Mouse (Mus musculus) left cerebral cortex, postnatal 36 days (tissue): Measurements from ENCODE around the gene Carns1. TPM values are rescaled to one million over a fixed set of nuclear protein-coding genes. Genes with fewer than 3 reads are reported as not detected.
"Not testable (repeated sequence)": the region's sequence is repeated elsewhere in the genome, so short reads cannot be mapped to it uniquely, and the experiment has no call there.

ENCODE experiments used
- DNase-seq, 2 experiments: peaks; one replicate each; pipeline ENCODE4 v3.0.0; 2021 to 2022; ENCODE audit warnings: low spot score in 2 of 2, mixed read lengths in 1 of 2
- intact Hi-C: fragments of 180-260 bp; cut with DNase I; formaldehyde crosslinking; loops from one replicate; pipeline ENCODE4 v1.15.1; 2025
- total RNA-seq, 2 experiments: library from RNA; stranded (reverse); gene quantifications; 2 replicates each; pipeline ENCODE4 v1.2.3; 2021

The Carns1 gene
- total RNA-seq, 2 experiments from 2014 or later, result 5.5 to 7.8 TPM

DNA sequence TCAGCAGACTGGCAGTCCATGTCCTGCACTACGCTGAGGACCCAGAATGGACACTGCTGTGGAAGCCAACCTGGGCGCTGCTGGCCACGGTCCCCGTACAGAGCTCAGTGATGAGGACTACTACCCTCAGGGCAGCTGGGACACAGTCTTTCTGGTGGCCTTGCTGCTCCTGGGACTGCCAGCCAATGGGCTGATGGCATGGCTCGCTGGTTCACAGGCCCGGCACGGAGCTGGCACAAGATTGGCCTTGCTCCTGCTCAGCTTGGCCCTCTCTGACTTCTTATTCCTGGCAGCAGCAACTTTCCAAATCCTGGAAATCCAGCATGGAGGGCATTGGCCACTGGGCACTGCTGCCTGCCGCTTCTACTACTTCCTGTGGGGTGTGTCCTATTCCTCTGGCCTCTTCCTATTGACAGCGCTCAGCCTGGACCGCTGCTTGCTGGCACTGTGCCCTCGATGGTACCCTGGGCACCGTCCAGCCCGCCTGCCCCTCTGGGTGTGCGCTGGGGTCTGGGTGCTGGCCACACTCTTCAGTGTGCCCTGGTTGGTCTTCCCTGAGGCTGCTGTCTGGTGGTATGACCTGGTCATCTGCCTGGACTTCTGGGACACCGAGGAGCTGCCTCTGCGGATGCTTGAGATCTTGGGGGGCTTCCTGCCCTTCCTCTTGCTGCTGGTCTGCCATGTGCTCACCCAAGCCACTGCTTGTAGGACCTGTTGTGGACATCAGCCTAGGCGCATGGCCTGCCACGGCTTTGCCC lies 32.7 kb downstream of the Carns1 start:
- intact Hi-C loops, result no loop called here
- no peak for DNase-seq

DNA sequence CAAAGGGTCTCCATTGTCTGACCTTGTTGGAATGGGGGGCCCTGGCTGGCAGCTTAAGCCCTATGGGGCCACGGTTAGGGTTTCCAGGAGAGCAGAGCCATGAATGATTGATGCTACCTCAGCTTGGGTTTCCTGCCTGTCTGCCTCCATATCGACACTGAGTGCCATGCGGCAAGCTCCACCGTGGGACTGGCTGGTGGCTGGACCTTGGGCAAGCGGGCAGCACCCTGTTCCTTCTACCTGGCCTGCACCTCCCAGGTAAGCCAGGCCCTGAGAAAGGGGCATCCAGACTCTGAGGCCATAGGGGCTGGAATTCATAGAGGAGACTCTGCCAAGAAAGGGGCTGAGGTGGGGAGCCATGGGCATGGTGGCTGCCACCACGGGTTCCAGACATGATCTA lies 35.1 kb downstream of the Carns1 start:
- no peak for DNase-seq
- intact Hi-C loops, result no loop called here

DNA sequence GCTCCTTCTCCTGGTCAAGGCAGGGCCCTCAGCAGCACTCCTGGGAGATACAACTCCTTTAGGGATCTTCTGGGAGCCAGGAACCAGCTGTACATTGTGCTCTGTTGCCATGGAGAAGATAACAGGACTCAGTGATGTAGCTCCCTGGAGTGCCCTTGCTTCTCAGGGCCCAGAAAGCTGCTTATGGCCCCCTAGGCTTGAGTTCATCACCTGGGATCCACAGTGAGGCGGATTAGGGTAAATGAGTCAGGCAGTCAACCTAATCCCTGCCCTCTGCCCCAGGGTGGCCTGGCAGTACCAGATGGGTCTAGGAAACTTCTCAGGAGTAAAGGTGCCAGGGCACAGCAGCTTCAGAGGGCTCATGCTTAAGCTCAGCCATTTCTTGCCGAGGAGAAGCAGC lies 35.8 kb downstream of the Carns1 start, which contains the start of gene Gpr152:
Gpr152 (plus strand) TSS at position 342 of the 400 bp plus-strand sequence.
- no peak for DNase-seq
- intact Hi-C loops, result no loop called here

DNA sequence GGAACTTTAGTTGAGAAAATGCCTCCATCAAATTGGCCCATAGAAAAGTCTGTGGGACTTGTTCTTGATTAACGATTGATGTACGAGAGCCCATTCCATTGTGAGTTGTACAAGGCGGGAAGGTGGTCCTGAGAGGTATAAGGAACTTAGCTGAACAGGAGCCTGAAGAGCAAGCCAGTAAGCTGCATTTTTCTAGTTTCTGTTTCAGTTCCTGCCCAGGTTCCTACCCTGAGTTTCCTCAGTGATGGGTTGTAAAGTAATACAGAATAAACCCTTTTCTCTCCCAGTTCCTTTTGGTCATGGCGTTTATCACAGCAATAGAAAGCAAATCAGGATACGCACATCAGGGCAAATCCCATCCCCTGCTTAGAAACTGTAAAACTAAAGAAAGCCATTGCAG lies 37.4 kb downstream of the Carns1 start:
- intact Hi-C loops, result no loop called here
- DNase-seq, result no peak

DNA sequence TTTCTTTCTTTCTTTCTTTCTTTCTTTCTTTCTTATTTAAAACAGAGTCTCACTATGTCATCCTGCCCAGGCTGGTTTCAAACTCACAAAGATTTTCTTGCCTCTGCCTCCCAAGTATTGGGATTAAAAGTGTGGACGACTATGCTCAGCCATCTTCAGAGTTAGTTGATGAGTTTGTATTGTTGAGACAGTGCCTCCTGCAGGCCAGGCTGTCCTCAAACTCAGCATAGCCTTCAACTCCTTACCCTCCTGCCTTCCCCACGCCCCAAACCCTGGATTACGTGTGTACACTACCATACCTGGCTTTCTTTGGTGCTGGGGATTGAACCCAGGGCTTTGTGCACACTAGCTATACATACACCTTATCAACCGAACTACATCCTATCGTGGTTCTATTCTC lies 38.8 kb downstream of the Carns1 start:
- intact Hi-C loops, result no loop called here
- no peak for DNase-seq

DNA sequence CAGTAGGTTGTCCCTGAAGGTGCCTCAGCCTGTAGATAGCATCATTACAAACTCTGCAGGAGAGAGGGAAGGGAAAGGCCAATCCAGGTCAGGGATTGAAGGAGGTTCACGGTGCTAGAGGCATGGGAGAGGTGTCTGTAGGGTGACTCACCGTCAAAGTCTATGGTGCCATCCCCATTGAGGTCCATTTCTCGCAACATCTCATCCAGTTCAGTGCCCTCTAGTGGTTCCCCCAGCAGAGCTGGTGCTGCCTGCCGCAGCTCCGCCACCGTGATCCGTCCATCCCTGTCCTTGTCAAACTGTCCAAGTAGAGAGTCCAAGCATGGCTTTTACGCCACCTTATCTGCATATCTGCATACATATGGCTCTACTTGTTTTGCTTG lies 39.3 kb downstream of the Carns1 start:
- DNase-seq, intact Hi-C loops: not testable (repeated sequence)

DNA sequence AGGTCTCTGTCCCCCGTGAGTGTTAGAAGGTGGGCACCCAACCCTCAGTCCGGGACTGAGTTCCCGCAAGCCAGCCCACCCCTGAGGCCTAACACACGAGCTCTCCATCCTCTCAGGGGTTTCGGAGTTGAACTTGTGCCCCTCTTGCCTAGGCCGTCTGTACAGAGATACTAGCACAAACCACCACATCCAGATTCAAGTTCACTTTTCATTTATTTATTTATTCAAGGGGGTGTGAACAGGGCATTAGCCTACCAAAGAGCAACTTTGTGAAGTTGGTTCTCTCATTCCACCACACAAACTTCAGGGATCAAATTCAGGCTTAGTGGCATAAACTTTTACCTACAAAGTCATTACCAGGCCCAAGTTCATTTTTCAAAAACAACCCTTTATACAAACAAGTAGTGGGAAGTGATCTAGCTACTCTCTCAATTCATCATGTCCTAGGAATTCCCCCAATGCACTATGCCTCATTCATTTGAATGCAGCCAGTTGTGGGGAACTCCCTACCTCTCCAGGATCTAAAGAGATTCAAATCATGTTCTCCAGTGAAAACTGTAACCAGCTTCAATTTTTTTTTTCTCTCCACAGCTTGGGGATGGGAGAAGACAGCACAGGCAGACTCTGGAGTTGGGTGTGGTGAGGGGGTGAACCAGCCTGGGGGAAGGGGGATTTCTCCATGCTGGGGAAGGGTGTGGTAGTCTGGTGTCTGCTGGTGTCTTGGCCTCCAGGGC lies 39.9 kb downstream of the Carns1 start:
- DNase-seq, intact Hi-C loops: not testable (repeated sequence)

DNA sequence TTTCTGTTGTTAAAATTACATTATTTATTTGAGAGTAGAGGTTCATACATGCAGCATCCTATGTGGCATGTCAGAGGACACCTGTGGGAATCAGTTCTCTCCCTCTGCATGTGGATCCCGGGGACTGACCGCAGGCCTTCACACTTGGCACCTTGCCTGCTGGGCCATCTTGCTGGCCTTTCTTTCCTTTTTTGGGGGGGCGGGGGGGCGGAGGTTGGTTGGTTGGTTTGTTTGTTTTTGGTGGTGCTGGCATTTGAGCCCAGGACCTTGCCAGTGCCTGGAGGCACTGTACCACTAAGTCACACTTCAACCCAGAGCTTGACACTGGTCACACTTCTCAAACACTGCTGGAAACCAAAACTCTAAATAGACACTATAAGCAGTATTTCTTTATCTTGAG lies 40.9 kb downstream of the Carns1 start:
- DNase-seq, result no peak
- intact Hi-C loops, result no loop called here

DNA sequence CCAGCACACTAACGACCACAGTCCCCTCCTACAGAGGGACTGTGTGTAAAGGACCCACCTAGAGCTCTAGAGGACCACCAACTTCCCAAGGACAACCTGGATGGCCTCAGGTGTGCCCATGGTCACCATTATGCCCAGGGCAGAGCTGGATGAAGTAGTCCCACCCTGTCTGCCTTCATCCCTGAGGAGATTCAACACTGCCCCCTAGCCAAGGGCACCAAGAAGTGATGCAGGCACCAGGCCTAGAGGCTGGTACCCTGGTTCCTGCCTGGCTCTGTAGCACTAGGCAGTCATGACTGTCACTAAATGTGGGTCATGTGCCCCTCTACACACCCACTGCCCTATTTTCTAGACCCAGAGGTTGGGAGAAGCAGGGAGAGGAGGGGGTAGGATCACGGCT lies 43.5 kb downstream of the Carns1 start:
- DNase-seq, result no peak
- intact Hi-C loops, result no loop called here

DNA sequence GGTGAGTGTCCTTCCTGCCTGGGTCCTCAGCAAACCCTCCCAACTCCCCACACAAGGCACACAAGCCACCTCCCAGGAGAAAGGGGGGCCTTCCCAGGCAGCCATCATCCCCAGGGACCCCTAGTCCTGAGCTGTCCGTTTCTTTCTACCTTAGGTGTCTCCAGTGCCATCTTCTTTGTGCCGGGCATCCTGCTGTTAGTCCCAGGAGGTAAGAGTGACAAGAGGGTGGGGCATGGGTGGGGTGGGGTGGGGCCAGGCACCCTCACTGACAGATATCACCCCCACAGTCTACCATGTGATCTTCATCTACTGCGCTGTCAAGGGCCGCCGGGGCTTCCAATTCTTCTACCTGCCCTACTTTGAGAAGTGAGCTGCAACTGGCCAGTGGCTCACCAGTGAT lies 44.2 kb downstream of the Carns1 start:
- intact Hi-C loops, result no loop called here

DNA sequence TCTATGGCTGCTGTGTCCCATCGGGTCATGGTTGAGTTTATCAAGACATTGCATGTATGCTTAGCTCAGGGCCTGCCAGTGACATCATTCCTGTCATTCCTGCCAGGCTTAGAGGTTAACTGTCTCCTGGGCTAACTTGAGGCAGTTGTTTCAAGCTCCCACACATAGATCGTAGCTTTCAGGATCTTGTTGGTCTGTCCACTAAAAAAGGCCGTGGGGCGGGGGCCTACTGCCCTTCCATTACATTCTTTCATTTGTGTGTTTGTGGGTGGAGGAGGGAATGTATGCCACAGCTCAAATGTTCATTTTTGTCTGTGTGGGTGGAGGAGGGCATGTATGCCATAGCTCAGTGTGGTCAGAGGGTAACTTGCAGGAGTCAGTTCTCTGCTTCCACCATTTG lies 45.2 kb downstream of the Carns1 start:
- DNase-seq, result no peak
- intact Hi-C loops, result no loop called here

More for the DNA sequence above, 44.2 kb downstream of the Carns1 start:
- no peak for DNase-seq

DNA sequence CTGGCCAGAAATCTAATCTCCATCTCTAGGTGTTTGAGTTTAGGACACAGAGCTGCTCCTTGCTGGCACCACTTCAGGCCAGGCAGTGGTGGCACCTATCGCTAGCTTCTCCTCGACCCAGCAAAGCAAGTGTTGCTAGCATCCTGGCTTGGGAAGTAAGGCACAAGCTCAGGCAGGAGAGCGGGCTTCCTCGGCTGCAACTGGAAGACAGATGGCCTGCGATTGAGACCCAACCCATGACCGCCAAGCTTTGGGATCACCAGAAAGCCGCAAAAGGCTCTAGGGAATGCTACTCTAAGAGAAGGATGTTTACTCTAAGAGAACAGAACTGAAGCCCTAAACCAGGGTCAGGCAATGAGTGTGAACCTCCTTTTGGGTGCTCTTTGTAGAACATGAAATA lies 45.8 kb downstream of the Carns1 start:
- intact Hi-C loops, result loop anchor here (5.0 kb wide), 2 partner anchors 63 to 103 kb away; partner anchors contain the start of genes Pold4, Ppp1ca and Tbc1d10c
- no peak for DNase-seq

DNA sequence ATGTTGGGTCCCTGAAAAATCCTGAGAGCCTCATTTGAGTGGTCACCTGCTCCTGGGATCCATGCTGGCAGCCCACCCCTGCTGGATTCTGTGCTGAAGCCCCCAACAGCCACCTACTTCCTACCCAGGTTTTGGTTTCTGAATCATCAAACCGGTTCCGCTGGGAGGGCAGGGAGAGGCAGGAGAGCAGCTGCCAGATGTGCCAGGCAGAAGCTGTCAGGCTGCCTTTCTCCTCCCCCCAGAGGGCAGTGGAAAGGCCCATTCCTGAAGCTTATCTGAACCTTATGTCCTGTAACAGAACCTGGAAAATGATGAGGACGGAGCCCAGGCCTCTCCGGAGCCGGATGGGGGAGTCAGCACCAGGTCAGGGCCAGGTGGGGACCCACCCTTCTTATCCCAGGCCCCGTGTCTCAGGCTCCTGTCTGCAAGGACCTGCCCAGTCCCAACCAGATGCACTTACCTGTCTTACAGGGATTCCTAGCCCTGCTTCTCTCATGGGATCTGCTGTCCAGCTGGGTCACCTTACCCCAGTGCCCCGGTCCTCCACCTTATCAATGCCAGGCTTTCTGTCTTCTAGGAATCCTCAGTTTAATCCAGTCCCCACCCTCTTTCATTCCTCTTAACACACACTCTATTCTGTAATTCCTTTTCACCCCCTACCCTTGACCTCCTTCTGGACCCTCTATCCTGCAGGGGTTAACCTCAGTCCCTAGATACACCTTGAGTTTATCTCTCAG lies 48.4 kb downstream of the Carns1 start:
- intact Hi-C loops, result loop anchor here (5.0 kb wide), 2 partner anchors 65 to 105 kb away; partner anchors contain the start of genes Pold4, Ppp1ca and Tbc1d10c
- peak; percentile 27 to 41 for DNase-seq

DNA sequence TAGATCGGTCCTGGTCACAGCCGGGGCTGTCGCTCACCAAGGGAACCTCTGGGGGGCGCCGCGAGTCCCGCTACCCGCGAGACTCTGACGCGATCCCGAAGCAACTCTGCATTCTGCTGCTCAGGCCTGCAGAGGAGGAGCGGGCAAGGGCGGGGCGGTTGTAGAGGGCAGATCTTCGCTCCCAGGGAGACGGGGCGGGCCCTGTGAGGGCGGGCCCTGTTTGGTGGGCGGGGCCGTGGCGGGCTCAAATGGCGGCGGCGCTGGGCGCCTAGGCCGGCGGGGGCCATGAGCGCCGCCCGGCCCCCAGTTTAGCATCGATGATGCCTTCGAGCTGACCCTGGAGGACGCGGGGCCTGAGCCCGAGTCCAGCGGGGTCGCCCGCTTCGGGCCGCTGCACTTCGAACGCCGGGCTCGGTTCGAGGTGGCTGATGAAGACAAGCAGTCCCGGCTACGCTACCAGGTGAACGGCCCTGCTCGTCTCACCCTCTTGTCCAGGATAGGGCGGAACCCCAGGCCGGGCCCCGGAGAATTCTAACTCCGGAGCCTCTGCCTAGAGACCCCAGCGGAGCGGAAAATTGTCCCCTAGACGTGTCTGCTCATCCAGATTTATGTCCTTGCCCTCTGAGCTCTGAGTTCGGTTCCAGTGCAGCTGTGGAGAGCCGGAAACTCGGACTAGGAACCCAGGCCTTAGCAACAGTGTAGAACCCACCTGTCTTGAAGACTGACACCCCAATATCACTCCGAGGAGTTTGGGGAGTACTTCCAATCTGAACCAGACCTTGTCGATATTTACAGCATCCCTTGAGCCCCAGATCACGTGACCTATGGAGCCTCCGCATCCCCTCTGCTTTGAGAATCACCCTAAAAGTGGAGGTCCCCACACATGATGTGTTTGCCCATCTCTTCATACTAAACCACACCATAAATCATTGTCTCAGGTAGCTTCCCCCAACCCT lies 49.3 kb downstream of the Carns1 start, which contains the start of gene Aip:
Aip (minus strand) TSS at position 118 of the 956 bp plus-strand sequence.
- intact Hi-C loops, result loop anchor here (2.0 to 5.0 kb wide), 3 partner anchors 37 to 106 kb away; partner anchors contain the start of genes Pold4, Ppp1ca, Rps6kb2 and Tbc1d10c

DNA sequence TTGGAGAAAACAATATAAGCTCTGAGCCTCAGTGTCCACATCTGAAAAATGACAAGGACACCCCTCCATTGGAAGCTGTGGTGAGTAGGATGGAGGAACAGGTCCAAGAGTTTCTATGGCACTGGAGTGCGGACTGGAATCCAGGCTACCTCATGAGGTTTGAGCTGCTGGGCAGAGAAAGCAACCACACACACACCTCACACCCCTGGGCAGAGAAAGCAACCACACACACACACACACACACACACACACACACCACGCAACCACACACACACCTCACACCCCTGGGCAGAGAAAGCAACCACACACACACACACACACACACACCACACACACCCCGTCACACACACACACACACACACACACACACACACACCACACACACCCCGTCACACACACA lies 50.0 kb downstream of the Carns1 start:
- intact Hi-C loops, result loop anchor here (2.0 to 5.0 kb wide), 3 partner anchors 38 to 107 kb away; partner anchors contain the start of genes Pold4, Ppp1ca, Rps6kb2 and Tbc1d10c
- DNase-seq, result not testable (repeated sequence)

More for the DNA sequence above, 49.3 kb downstream of the Carns1 start, which contains the start of gene Aip:
- peak; percentile 97 for DNase-seq

DNA sequence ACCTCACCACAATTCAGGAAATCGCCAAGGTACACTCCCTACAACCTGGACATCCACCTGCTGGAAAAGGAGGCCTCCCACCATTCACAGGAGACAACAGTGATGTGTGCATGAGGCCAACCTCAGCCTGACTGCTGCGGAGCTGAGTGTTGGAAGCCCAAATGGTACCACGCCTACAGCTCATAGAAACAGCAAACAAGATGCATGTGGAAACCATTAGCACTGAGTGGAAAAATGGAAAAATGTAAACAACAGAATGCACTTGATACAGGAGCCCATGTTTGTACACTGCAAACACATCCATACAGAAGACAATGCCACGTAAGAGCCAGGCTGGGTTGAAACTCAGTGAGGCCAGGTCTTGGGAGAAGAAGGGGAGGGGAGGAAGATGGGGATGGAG lies 50.8 kb downstream of the Carns1 start:
- intact Hi-C loops, result loop anchor here (2.0 kb wide), 1 partner anchor 38 kb away; the partner anchor contains the start of gene Rps6kb2
- no peak for DNase-seq

DNA sequence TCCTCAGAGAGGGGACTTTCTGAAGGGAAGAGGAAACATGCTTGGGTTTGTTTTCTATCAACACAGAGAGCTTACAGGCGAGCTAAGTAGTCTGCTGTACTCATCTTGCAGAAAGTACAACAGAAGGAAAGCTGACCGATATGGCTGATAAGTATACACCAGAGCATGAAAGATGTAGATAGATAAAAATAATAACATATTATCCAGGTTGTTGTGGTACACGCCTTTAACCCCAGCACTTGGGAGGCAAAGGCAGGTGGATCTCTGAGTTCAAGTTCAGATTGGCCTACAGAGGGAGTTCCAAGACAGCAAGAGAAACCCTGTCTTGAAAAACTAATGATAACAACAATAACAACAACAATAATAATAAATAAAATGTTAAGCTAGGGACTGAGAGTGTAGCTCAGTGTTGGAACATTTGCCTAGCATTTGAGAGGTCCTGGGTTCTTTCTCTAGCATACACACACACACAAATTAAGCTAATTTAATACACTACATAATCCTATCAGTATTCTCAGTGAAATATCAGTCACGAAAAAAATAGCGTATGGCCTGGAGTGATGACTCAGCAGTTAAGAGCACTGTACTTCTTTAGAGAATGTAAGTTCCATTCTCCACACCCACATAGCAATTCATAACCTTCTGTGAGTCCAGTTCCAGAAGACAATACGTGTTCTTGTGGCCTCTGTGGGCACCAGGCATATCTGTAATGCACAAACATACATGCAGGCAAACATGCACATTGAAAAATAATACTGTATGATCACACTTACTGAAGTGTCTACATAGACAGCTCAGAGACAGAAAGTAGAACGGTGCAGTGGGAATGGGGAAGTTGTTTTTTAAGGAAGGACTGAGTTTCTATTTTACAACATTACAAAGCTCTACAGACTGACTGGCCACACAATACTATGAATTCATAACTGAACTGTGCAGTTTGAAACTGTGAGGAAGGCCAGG lies 52.6 kb downstream of the Carns1 start:
- no peak for DNase-seq
- intact Hi-C loops, result no loop called here
